Comparison of ENCODE assay signal across 10 mouse cellular contexts in genomic region chr13:56258196-56259020, GRCm38 (mm10). TPM values are rescaled to one million over a fixed set of nuclear protein-coding genes. Genes with fewer than 3 reads are reported as not detected.
DNase-seq lines count a peak whose midpoint lies in the region; ATAC-seq lines count a peak whose summit lies in the region.
"Had no signal": no experiment of that assay in that cellular context is flagged by ENCODE, and none has a peak within 500 bp of the region (broad histone marks: within the 10 kb centered on the region; RNA-seq: fewer than 3 reads in every experiment).

No protein-coding gene starts in this region.

- DNase-seq in heart, adult 9 months (ENCODE audit: low spot score in 2 of 2) = no peak
- DNase-seq in R1 (ENCODE audit: low read depth, low spot score) = peak; percentile 58
- DNase-seq in hindbrain, embryonic 10.5 days (ENCODE audit: low spot score) = no peak
- DNase-seq in midbrain, embryonic 14.5 days = peak; percentile 79
- no peak for DNase-seq in ovary, postnatal 14 days (ENCODE audit: low spot score)
- no peak for DNase-seq in MN1 (ENCODE audit: low spot score)
- DNase-seq: cerebellum, adult 2 months; kidney, postnatal 14 days had no signal

- H3K27ac ChIP-seq in heart, embryonic 16.5 days (ENCODE audit: low read length) = no peak overlapping the region
- H3K27ac ChIP-seq in hindbrain, embryonic 10.5 days = peak overlapping the region; percentile 89
- peak overlapping the region; percentile 55 for H3K27ac ChIP-seq in midbrain, embryonic 14.5 days (replicated peaks; ENCODE audit: low read depth, low read length)

- no peak for ATAC-seq in heart, embryonic 16.5 days (replicated peaks; ENCODE audit: extremely low read depth, insufficient read depth, low FRiP score)
- ATAC-seq in midbrain, embryonic 14.5 days (ENCODE audit: low FRiP score, low TSS enrichment) = peak; percentile 62; the same call in 1 of the 2 replicates
- no peak for ATAC-seq in CD4-positive, CD25-positive, alpha-beta regulatory T cell, adult 4 months

- peaks cover 2% of the 10 kb centered on the region; the same call in 1 of the 2 replicates for H3K4me1 ChIP-seq in heart, embryonic 16.5 days (ENCODE audit: control insufficient read depth, insufficient read depth, low read length)
- H3K4me1 ChIP-seq in hindbrain, embryonic 10.5 days (replicated peaks) = peaks cover 84% of the 10 kb centered on the region
- H3K4me1 ChIP-seq in midbrain, embryonic 14.5 days (ENCODE audit: control insufficient read depth, insufficient read depth, low read length) = peaks cover 27% of the 10 kb centered on the region

- no peaks in the 10 kb centered on the region for H3K36me3 ChIP-seq in heart, embryonic 16.5 days (ENCODE audit: control insufficient read depth, insufficient read depth)
- H3K36me3 ChIP-seq in hindbrain, embryonic 10.5 days = no peaks in the 10 kb centered on the region
- H3K36me3 ChIP-seq in midbrain, embryonic 14.5 days (ENCODE audit: control insufficient read depth, insufficient read depth, low read length) = no peaks in the 10 kb centered on the region

- H3K9me3 ChIP-seq in heart, embryonic 16.5 days (replicated peaks; ENCODE audit: control insufficient read depth, low read length) = no peaks in the 10 kb centered on the region
- no peaks in the 10 kb centered on the region for H3K9me3 ChIP-seq in hindbrain, embryonic 10.5 days
- no peaks in the 10 kb centered on the region for H3K9me3 ChIP-seq in midbrain, embryonic 14.5 days (ENCODE audit: control insufficient read depth, low read length)

- WGBS in heart, embryonic 16.5 days = 2% methylated on average over 52 of the region's 52 CpGs
- under 1% methylated on average over 52 of the region's 52 CpGs for WGBS in hindbrain, embryonic 10.5 days
- under 1% methylated on average over 52 of the region's 52 CpGs for WGBS in midbrain, embryonic 14.5 days

- H3K27me3 ChIP-seq in heart, embryonic 16.5 days (ENCODE audit: control insufficient read depth, insufficient read depth, low read length) = peaks cover 94% of the 10 kb centered on the region
- H3K27me3 ChIP-seq in hindbrain, embryonic 10.5 days (ENCODE audit: insufficient read depth, poor library complexity, severe bottlenecking) = peaks cover 100% of the 10 kb centered on the region
- H3K27me3 ChIP-seq in midbrain, embryonic 14.5 days (ENCODE audit: control insufficient read depth, insufficient read depth, low read length) = peaks cover 70% of the 10 kb centered on the region

- H3K9ac ChIP-seq in heart, embryonic 16.5 days (ENCODE audit: low read length) = no peak overlapping the region
- peak overlapping the region; percentile 26; the same call in 1 of the 2 replicates for H3K9ac ChIP-seq in midbrain, embryonic 14.5 days (replicated peaks; ENCODE audit: low read length)

- H3K4me3 ChIP-seq in heart, embryonic 16.5 days (ENCODE audit: low read length) = peak overlapping the region; percentile 22
- H3K4me3 ChIP-seq in hindbrain, embryonic 10.5 days = peak overlapping the region; percentile 50
- peak overlapping the region; percentile 30 for H3K4me3 ChIP-seq in midbrain, embryonic 14.5 days (replicated peaks; ENCODE audit: low read depth, low read length)

- H3K4me2 ChIP-seq in heart, embryonic 16.5 days (ENCODE audit: low read depth, low read length) = peak overlapping the region; percentile 45; the same call in 1 of the 2 replicates
- peak overlapping the region; percentile 62 for H3K4me2 ChIP-seq in midbrain, embryonic 14.5 days (ENCODE audit: low read length)

RNA-seq across cellular contexts. Expression of gene Neurog1, which starts 6.4 kb away (rescaled TPM):
- polyA plus RNA-seq in heart, embryonic 16.5 days (2015; fragmentation: Nextera tagmentation; extraction: Ambion mirVana) = not detected in 2 replicates
- polyA plus RNA-seq in hindbrain, embryonic 10.5 days (2016; fragmentation: Nextera tagmentation; extraction: Ambion mirVana) = 28.4 and 33.7 TPM in 2 replicates
- 3.6 and 8.9 TPM in 2 replicates for polyA plus RNA-seq in midbrain, embryonic 14.5 days (2014; fragmentation: Nextera tagmentation; extraction: Ambion mirVana)
- not detected for polyA plus RNA-seq in CD4-positive, CD25-positive, alpha-beta regulatory T cell, adult 4 months (2017; shearing (Covaris generic))
- polyA plus RNA-seq: cerebellum, adult 2 months had no signal

RNA-seq across cellular contexts. Expression of gene Cxcl14, which starts 37.9 kb away (rescaled TPM):
- polyA plus RNA-seq in heart, embryonic 16.5 days (2015; fragmentation: Nextera tagmentation; extraction: Ambion mirVana) = 0.54 and 1.9 TPM in 2 replicates
- polyA plus RNA-seq in hindbrain, embryonic 10.5 days (2016; fragmentation: Nextera tagmentation; extraction: Ambion mirVana) = 6.1 and 12.5 TPM in 2 replicates
- 10.2 and 11.2 TPM in 2 replicates for polyA plus RNA-seq in midbrain, embryonic 14.5 days (2014; fragmentation: Nextera tagmentation; extraction: Ambion mirVana)
- polyA plus RNA-seq in CD4-positive, CD25-positive, alpha-beta regulatory T cell, adult 4 months (2017; shearing (Covaris generic)) = not detected

Comparison
In these comparisons a context has a peak if more than half of its experiments do, and no peak if none do; other contexts are left out.
1. DNase-seq: peak in R1 (single experiment) and midbrain, embryonic 14.5 days (single experiment); none in heart, adult 9 months (0 of 2), hindbrain, embryonic 10.5 days (single experiment), ovary, postnatal 14 days (single experiment) and MN1 (single experiment).
2. Peak in every context shown above with its lines, with median percentiles within 50 percentile points of each other: H3K4me3 ChIP-seq.